Mouse (Mus musculus) neural tube, embryonic 15.5 days (tissue): ENCODE data around the gene Tex21. TPM values are rescaled to one million over a fixed set of nuclear protein-coding genes. Genes with fewer than 3 reads are reported as not detected.

Experiments
- ATAC-seq: fragments of 200-750 bp; cut with Nextera tagmentation; 2 replicates; pipeline ENCODE4 v1.8.0; 2017; ENCODE audit warnings: mild to moderate bottlenecking, moderate TSS enrichment, moderate library complexity; ENCODE audit not compliant: low FRiP score
- H3K27ac ChIP-seq: fragments of 300-500 bp; sonication (generic); replicated peaks from 2 replicates; pipeline ENCODE4 v1.5.1; 2015; ENCODE audit warnings: mild to moderate bottlenecking, inconsistent platforms
- H3K27me3 ChIP-seq: fragments of 300-500 bp; sonication (generic); replicated peaks from 2 replicates; pipeline ENCODE4 v1.6.1; 2015; ENCODE audit warnings: inconsistent platforms
- H3K36me3 ChIP-seq: fragments of 300-500 bp; sonication (generic); 2 replicates; pipeline ENCODE4 v1.6.1; 2015; ENCODE audit warnings: inconsistent platforms
- H3K4me1 ChIP-seq: fragments of 300-500 bp; sonication (generic); 2 replicates; pipeline ENCODE4 v1.6.1; 2015; ENCODE audit warnings: inconsistent platforms
- H3K4me2 ChIP-seq: fragments of 300-500 bp; sonication (generic); 2 replicates; pipeline ENCODE4 v1.6.1; 2015; ENCODE audit warnings: inconsistent platforms, mild to moderate bottlenecking, moderate library complexity
- H3K4me3 ChIP-seq: fragments of 300-500 bp; sonication (generic); replicated peaks from 2 replicates; pipeline ENCODE4 v1.5.1; 2015; ENCODE audit warnings: mild to moderate bottlenecking, inconsistent platforms
- H3K9ac ChIP-seq: fragments of 300-500 bp; sonication (generic); replicated peaks from 2 replicates; pipeline ENCODE4 v1.6.1; 2015; ENCODE audit warnings: mild to moderate bottlenecking, inconsistent platforms
- H3K9me3 ChIP-seq: fragments of 300-500 bp; sonication (generic); replicated peaks from 2 replicates; pipeline ENCODE4 v1.6.1; 2016; ENCODE audit warnings: inconsistent platforms
- WGBS: fragments of 180-500 bp; shearing (Covaris S2); methylation state at CpG from one replicate; pipeline ENCODE4 v1.1.7; 2015; ENCODE audit warnings: mixed read lengths; 5-methylcytosine and 5-hydroxymethylcytosine counted together
- polyA plus RNA-seq: library from polyadenylated mRNA; unstranded; fragments of >200 nt; fragmentation: Nextera tagmentation; extraction: Ambion mirVana; gene quantifications from 2 replicates; pipeline ENCODE4 v1.2.1, GENCODE M21; 2015

Tex21 gene
- polyA plus RNA-seq, 1 experiment from 2014 or later = not detected

- no peak overlapping the region for H3K4me2 ChIP-seq
- ATAC-seq = no peak
- no peak overlapping the region for H3K27ac ChIP-seq
- no peak overlapping the region for H3K9ac ChIP-seq
- no peaks in the 10 kb centered on the region for H3K9me3 ChIP-seq
- H3K36me3 ChIP-seq = no peaks in the 10 kb centered on the region
- no peak overlapping the region for H3K4me3 ChIP-seq
- H3K4me1 ChIP-seq = peaks cover 10% of the 10 kb centered on the region; the same call in 1 of the 2 replicates
- H3K27me3 ChIP-seq = no peaks in the 10 kb centered on the region; the same call in 1 of the 2 replicates
- WGBS = 71% methylated on average over 3 of the region's 3 CpGs
Measured at GRCm38 (mm10) chr12:76194526-76194925, 52.0 kb downstream of the Tex21 start.

DNA sequence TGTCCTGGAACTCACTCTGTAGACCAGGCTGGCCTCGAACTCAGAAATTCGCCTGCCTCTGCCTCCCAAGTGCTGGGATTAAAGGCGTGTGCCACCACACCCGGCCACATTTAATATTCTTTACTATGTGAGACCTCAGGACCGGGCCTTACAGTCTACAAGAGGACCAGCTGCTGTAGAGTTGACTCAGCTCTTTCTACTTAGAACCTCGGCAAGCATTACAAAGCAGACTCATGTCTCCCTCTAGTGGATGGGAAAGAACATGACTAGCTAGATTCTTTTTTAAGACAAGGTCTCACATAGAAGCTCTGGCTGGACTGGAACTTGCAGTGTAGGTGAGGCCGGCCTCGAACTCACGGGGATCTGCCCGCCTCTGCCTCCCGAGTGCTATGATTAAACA, 55.6 kb downstream of the Tex21 start:
- Histone ChIP-seq H3K4me1 (peaks cover 5% of the 10 kb centered on the region; the same call in 1 of the 2 replicates), H3K9me3 (no peaks in the 10 kb centered on the region), H3K9ac (no peak overlapping the region), H3K4me2 (no peak overlapping the region), H3K4me3 (no peak overlapping the region), H3K36me3 (no peaks in the 10 kb centered on the region), H3K27ac (no peak overlapping the region), H3K27me3 (no peaks in the 10 kb centered on the region; the same call in 1 of the 2 replicates)
- WGBS = 49% methylated on average over 11 of the region's 11 CpGs
- ATAC-seq = no peak

DNA sequence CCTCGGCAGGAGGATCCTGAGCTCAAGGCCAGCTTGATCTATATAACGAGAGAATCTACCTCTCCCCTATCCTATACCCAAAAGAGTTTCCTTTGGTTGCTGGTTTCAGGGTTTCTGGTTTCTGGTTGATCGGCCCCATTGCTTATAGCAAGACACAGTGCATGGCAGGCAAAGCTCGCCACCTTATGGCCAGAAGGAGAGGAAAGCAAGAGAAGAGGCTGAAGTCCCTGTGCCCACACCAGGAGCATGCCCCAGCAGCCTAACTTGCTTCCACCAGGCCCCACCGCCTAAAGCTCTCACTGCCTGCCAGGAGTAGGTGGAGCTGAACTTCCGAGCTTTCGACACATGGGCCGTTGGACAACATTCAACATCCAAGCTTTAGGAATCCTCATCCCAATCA, 58.7 kb downstream of the Tex21 start:
- WGBS = 45% methylated on average over 8 of the region's 8 CpGs

DNA sequence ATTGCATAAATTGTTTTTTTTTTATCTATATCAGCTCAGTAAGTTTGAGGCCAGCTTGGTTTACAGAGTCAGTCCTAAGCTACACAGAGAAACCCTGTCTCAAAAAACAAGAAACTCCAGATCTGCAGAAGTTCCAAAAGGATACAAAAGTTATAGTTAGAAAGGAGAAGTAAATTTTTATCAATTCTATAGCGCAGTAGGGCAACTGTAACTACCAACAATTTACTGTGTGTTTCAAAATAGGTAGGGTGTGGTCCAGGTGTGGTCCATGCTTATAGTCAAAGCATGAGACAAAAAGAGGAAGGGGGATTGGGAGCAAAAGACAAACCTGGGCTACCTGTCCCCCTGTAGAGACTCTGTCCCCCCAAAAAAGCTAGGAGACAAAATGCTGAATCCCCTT, 60.1 kb downstream of the Tex21 start:
- no peaks in the 10 kb centered on the region for H3K27me3 ChIP-seq
- H3K36me3 ChIP-seq = no peaks in the 10 kb centered on the region
- H3K4me2 ChIP-seq = no peak overlapping the region
- no peaks in the 10 kb centered on the region for H3K4me1 ChIP-seq
- H3K4me3 ChIP-seq = no peak overlapping the region
- ATAC-seq = no peak
- H3K27ac ChIP-seq = no peak overlapping the region
- H3K9me3 ChIP-seq = no peaks in the 10 kb centered on the region
- no peak overlapping the region for H3K9ac ChIP-seq
- 100% methylated on average over 1 of the region's 1 CpGs for WGBS

More for the DNA sequence above, 58.7 kb downstream of the Tex21 start:
- Histone ChIP-seq H3K9me3 (no peaks in the 10 kb centered on the region), H3K4me3 (no peak overlapping the region), H3K27me3 (no peaks in the 10 kb centered on the region), H3K4me2 (no peak overlapping the region), H3K27ac (no peak overlapping the region), H3K9ac (no peak overlapping the region), H3K4me1 (no peaks in the 10 kb centered on the region), H3K36me3 (no peaks in the 10 kb centered on the region)
- no peak for ATAC-seq

DNA sequence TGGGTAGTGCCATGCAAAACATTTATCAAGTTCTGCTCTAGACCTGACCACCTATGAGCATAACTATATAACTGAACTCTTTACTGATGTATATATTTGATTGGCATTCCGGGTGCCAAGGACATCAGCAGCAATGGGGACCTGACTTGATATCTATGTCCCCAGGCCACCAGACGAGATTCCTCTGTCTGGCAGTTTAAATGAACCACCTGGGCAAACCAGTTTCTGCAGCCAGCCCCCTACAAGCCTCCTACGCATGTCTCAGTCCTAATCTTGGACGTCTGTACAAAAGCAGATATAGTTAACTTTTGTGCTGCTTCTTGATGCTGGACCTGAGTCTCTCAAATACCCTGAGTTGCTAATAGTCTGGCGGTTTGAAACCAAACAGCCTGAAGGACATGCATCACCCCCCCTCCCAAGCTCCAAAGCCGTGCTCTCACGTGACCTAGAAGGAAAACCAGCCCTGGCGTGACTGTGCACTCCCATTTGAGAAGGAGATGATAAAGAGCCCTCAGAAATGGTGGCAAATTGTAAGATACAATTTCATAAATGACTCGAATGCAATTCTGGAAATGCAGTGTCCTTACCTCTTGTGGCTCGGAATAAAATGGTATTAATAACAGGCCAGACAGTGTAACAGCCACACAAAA, 61.3 kb downstream of the Tex21 start:
- Histone ChIP-seq H3K9ac (no peak overlapping the region), H3K27ac (no peak overlapping the region), H3K4me3 (no peak overlapping the region), H3K4me1 (no peaks in the 10 kb centered on the region), H3K4me2 (no peak overlapping the region), H3K36me3 (no peaks in the 10 kb centered on the region), H3K9me3 (no peaks in the 10 kb centered on the region), H3K27me3 (no peaks in the 10 kb centered on the region)
- ATAC-seq = no peak
- 78% methylated on average over 10 of the region's 10 CpGs for WGBS

- H3K4me1 ChIP-seq = no peaks in the 10 kb centered on the region
- no peak overlapping the region for H3K9ac ChIP-seq
- H3K27me3 ChIP-seq = no peaks in the 10 kb centered on the region
- H3K27ac ChIP-seq = no peak overlapping the region
- H3K36me3 ChIP-seq = no peaks in the 10 kb centered on the region
- 87% methylated on average over 6 of the region's 6 CpGs for WGBS
- H3K9me3 ChIP-seq = no peaks in the 10 kb centered on the region
- no peak overlapping the region for H3K4me2 ChIP-seq
- no peak overlapping the region for H3K4me3 ChIP-seq
- ATAC-seq = no peak
Measured at GRCm38 (mm10) chr12:76184271-76184670, 62.3 kb downstream of the Tex21 start.

DNA sequence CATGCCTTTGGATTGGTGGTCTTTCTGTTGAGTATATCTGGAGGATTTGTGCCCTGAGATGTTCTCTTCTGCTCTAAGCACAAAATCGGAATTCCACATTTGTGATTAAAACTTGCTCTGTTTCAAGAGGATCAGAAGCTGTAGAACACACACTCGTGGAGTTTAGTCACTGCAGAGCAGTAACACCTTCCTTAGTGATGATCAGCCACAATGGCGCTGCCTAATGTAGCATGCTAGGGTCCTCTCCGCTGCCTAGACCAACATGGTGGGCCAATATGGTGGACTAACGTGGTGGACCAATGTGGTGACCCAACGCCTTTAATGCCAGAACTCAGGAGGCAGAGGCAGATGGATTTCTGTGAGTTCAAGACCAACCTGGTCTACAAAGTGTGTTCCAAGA, 63.7 kb downstream of the Tex21 start:
- Histone ChIP-seq H3K9ac (no peak overlapping the region), H3K9me3 (no peaks in the 10 kb centered on the region), H3K4me3 (no peak overlapping the region), H3K4me1 (no peaks in the 10 kb centered on the region), H3K27ac (no peak overlapping the region), H3K36me3 (no peaks in the 10 kb centered on the region), H3K4me2 (no peak overlapping the region), H3K27me3 (no peaks in the 10 kb centered on the region)
- 92% methylated on average over 6 of the region's 6 CpGs for WGBS
- ATAC-seq = no peak

DNA sequence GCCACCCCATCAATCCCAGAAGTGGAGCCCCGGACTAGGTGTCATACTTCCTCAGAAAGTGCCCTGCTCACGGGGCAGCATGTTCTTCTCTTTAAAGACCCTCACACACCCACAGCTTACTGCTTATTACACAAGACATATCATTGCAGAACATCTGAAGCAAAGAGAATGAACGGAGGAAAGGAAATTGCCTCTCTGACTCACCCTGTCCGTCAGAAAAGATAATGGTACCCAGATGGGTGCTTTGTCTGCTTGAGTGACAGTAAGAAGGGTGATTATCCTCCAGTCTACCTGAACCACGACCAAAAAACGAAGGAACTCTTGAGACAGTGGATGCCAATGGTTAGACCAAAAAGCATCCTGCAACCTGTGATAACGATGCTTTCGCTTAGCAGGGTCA, 65.1 kb downstream of the Tex21 start:
- H3K27me3 ChIP-seq = no peaks in the 10 kb centered on the region
- no peaks in the 10 kb centered on the region for H3K9me3 ChIP-seq
- H3K4me3 ChIP-seq = no peak overlapping the region
- H3K4me1 ChIP-seq = peaks cover 10% of the 10 kb centered on the region
- H3K36me3 ChIP-seq = no peaks in the 10 kb centered on the region
- no peak overlapping the region for H3K27ac ChIP-seq
- WGBS = 65% methylated on average over 8 of the region's 8 CpGs
- no peak overlapping the region for H3K4me2 ChIP-seq
- no peak overlapping the region for H3K9ac ChIP-seq
- ATAC-seq = no peak

GRCm38 (mm10) chr12:76180442-76180841, 66.1 kb downstream of the Tex21 start:
- ATAC-seq = no peak
- H3K9ac ChIP-seq = no peak overlapping the region
- no peaks in the 10 kb centered on the region for H3K9me3 ChIP-seq
- WGBS = 73% methylated on average over 6 of the region's 6 CpGs
- H3K27ac ChIP-seq = no peak overlapping the region
- H3K4me2 ChIP-seq = no peak overlapping the region
- H3K4me3 ChIP-seq = no peak overlapping the region
- H3K36me3 ChIP-seq = no peaks in the 10 kb centered on the region
- peaks cover 10% of the 10 kb centered on the region for H3K4me1 ChIP-seq
- 0 out of 2 replicates have a peak, but pooled peaks cover 3% of the 10 kb centered on the region for H3K27me3 ChIP-seq

DNA sequence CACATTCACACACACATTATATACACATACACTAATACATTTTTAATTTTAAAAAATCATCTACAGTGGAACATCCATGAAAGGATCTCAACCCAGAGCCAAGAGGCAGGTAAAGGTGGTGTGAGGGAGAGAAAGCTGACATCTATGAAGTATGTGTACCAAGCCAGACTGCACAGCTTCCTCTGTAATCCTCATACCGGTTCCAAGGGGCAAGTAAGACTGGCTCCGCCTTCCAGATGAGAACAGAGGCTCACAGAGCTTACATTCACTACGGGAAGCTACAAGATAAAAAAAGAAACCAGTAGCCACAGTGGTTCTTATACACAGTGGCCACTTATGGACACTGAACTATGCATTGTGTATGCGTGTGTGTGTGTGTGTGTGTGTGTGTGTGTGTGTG, 67.0 kb downstream of the Tex21 start:
- Histone ChIP-seq H3K27me3 (0 out of 2 replicates have a peak, but pooled peaks cover 3% of the 10 kb centered on the region), H3K9ac (no peak overlapping the region), H3K9me3 (no peaks in the 10 kb centered on the region), H3K4me1 (peaks cover 10% of the 10 kb centered on the region), H3K4me2 (no peak overlapping the region), H3K4me3 (no peak overlapping the region), H3K36me3 (no peaks in the 10 kb centered on the region), H3K27ac (no peak overlapping the region)
- WGBS = 68% methylated on average over 4 of the region's 4 CpGs
- no peak for ATAC-seq

GRCm38 (mm10) chr12:76179051-76179450, 67.5 kb downstream of the Tex21 start:
- ATAC-seq = no peak
- H3K27me3 ChIP-seq = 0 out of 2 replicates have a peak, but pooled peaks cover 3% of the 10 kb centered on the region

GRCm38 (mm10) chr12:76177864-76178518, 68.6 kb downstream of the Tex21 start:
- Histone ChIP-seq H3K36me3 (no peaks in the 10 kb centered on the region), H3K9me3 (no peaks in the 10 kb centered on the region), H3K9ac (no peak overlapping the region), H3K4me3 (peak overlapping the region; percentile 45), H3K4me1 (peaks cover 10% of the 10 kb centered on the region), H3K27me3 (0 out of 2 replicates have a peak, but pooled peaks cover 3% of the 10 kb centered on the region), H3K4me2 (peak overlapping the region; percentile 94), H3K27ac (no peak overlapping the region)
- WGBS = 39% methylated on average over 16 of the region's 16 CpGs
- peak; percentile 79; the same call in 1 of the 2 replicates for ATAC-seq

More at GRCm38 (mm10) chr12:76179051-76179450, 67.5 kb downstream of the Tex21 start:
- H3K4me2 ChIP-seq = no peak overlapping the region
- no peak overlapping the region for H3K27ac ChIP-seq
- no peaks in the 10 kb centered on the region for H3K9me3 ChIP-seq
- no peaks in the 10 kb centered on the region for H3K36me3 ChIP-seq
- 68% methylated on average over 5 of the region's 5 CpGs for WGBS
- H3K4me3 ChIP-seq = no peak overlapping the region
- no peak overlapping the region for H3K9ac ChIP-seq
- H3K4me1 ChIP-seq = peaks cover 10% of the 10 kb centered on the region
